In genomic region chr16:38090341-38091005, GRCm38 (mm10) we compare ENCODE assay signal across 8 mouse cellular contexts. TPM values are rescaled to one million over a fixed set of nuclear protein-coding genes. Genes with fewer than 3 reads are reported as not detected.
DNase-seq lines count a peak whose midpoint lies in the region; ATAC-seq and TF ChIP-seq lines count a peak whose summit lies in the region.

No protein-coding gene starts in this region.

- no peak for ATAC-seq in kidney, embryonic 14.5 days (ENCODE audit: low FRiP score, low TSS enrichment)
- no peak for ATAC-seq in forebrain, embryonic 14.5 days
- no peak for ATAC-seq in erythroid progenitor cell, adult 5-6 weeks (replicated peaks; ENCODE audit: low FRiP score, poor library complexity, severe bottlenecking)

- TF ChIP-seq CTCF in olfactory bulb, adult 2 months (IDR thresholded peaks at IDR 0.05; ENCODE audit: insufficient read depth, low read depth, low read length): no peak

- no peaks in the 10 kb centered on the region for H3K27me3 ChIP-seq in kidney, embryonic 14.5 days (ENCODE audit: control insufficient read depth, insufficient read depth, low read length)
- H3K27me3 ChIP-seq in forebrain, embryonic 14.5 days (replicated peaks; ENCODE audit: control insufficient read depth, insufficient read depth, low read length): no peaks in the 10 kb centered on the region

- DNase-seq in kidney, adult 8-10 months: no peak
- peak; percentile 10 for DNase-seq in R1 (ENCODE audit: low read depth, low spot score)
- peak; percentile 33 for DNase-seq in forebrain, embryonic 14.5 days (ENCODE audit: low spot score)
- peak; percentile 30 for DNase-seq in liver
- no peak for DNase-seq in right cerebral cortex, adult 18-20 months

- no peak for TF ChIP-seq POLR2A in olfactory bulb, adult 2 months (IDR thresholded peaks at IDR 0.05; ENCODE audit: insufficient read depth, low read depth, low read length)

- H3K27ac ChIP-seq in kidney, embryonic 14.5 days (ENCODE audit: low read depth, low read length): peak overlapping the region; percentile 37; the same call in 1 of the 2 replicates
- H3K27ac ChIP-seq in forebrain, embryonic 14.5 days (ENCODE audit: low read depth, low read length): peak overlapping the region; percentile 100
- H3K27ac ChIP-seq in olfactory bulb, adult 2 months (ENCODE audit: insufficient read depth, low read depth, low read length): 0 out of 2 replicates have a peak overlapping the region, but pooled peaks have one; percentile 60

- H3K4me3 ChIP-seq in kidney, embryonic 14.5 days (ENCODE audit: low read length): peak overlapping the region; percentile 87
- peak overlapping the region; percentile 98 for H3K4me3 ChIP-seq in forebrain, embryonic 14.5 days (ENCODE audit: low read depth, low read length)
- H3K4me3 ChIP-seq in olfactory bulb, adult 2 months (ENCODE audit: insufficient read depth, low read depth, low read length): peak overlapping the region; percentile 97

- H3K36me3 ChIP-seq in kidney, embryonic 14.5 days (ENCODE audit: control insufficient read depth, insufficient read depth, low read length): peaks cover 2% of the 10 kb centered on the region; the same call in 1 of the 2 replicates
- no peaks in the 10 kb centered on the region for H3K36me3 ChIP-seq in forebrain, embryonic 14.5 days (ENCODE audit: control insufficient read depth, insufficient read depth, low read length)

- peak overlapping the region; percentile 85 for H3K4me2 ChIP-seq in kidney, embryonic 14.5 days (replicated peaks; ENCODE audit: low read depth, low read length)
- H3K4me2 ChIP-seq in forebrain, embryonic 14.5 days (ENCODE audit: low read length): peak overlapping the region; percentile 94

- no peaks in the 10 kb centered on the region for H3K9me3 ChIP-seq in kidney, embryonic 14.5 days (ENCODE audit: control insufficient read depth, low read length)
- no peaks in the 10 kb centered on the region for H3K9me3 ChIP-seq in forebrain, embryonic 14.5 days (replicated peaks; ENCODE audit: control insufficient read depth, low read length)

- H3K9ac ChIP-seq in kidney, embryonic 14.5 days (ENCODE audit: low read depth, low read length): peak overlapping the region; percentile 91
- peak overlapping the region; percentile 99 for H3K9ac ChIP-seq in forebrain, embryonic 14.5 days (ENCODE audit: low read length)

- WGBS in kidney, embryonic 14.5 days: 1% methylated on average over 17 of the region's 17 CpGs
- WGBS in forebrain, embryonic 14.5 days: under 1% methylated on average over 17 of the region's 17 CpGs
- WGBS in olfactory bulb, adult 2 months: under 1% methylated on average over 17 of the region's 17 CpGs

- peaks cover 18% of the 10 kb centered on the region; the same call in 1 of the 2 replicates for H3K4me1 ChIP-seq in kidney, embryonic 14.5 days (ENCODE audit: control insufficient read depth, insufficient read depth, low read length)
- H3K4me1 ChIP-seq in forebrain, embryonic 14.5 days (ENCODE audit: control insufficient read depth, insufficient read depth, low read length): peaks cover 29% of the 10 kb centered on the region
- H3K4me1 ChIP-seq in olfactory bulb, adult 2 months (ENCODE audit: control insufficient read depth, insufficient read depth, low read length): 0 out of 2 replicates have a peak, but pooled peaks cover 1% of the 10 kb centered on the region

RNA-seq across cellular contexts. Expression of gene Gsk3b, which starts 1.7 kb away (rescaled TPM):
- polyA plus RNA-seq in kidney, embryonic 14.5 days (2014; fragmentation: Nextera tagmentation; extraction: Ambion mirVana): 82.6 and 86.2 TPM in 2 replicates
- 130 and 156 TPM in 2 replicates for polyA plus RNA-seq in forebrain, embryonic 14.5 days (2014; fragmentation: Nextera tagmentation; extraction: Ambion mirVana)
- polyA plus RNA-seq in olfactory bulb, adult 2 months (2012; ENCODE audit: insufficient read depth, insufficient read length, low replicate concordance, missing spikeins): 55.0 and 135 TPM in 2 replicates
- total RNA-seq in erythroid progenitor cell, adult 5-6 weeks (2015; ENCODE audit: low replicate concordance): 55.3 and 62.7 TPM in 2 replicates
- 55.7 and 62.5 TPM in 2 replicates for total RNA-seq in erythroid progenitor cell, adult 5-6 weeks (2017; ENCODE audit: low replicate concordance)

Comparison
In these comparisons a context has a peak if more than half of its experiments do, and no peak if none do; other contexts are left out.
1. H3K27ac ChIP-seq: peak in every context shown above with its lines; median percentile 100 in forebrain, embryonic 14.5 days; 60 in olfactory bulb, adult 2 months; 37 in kidney, embryonic 14.5 days.
2. DNase-seq: peak in R1 (single experiment), forebrain, embryonic 14.5 days (single experiment) and liver (single experiment); none in kidney, adult 8-10 months (0 of 2) and right cerebral cortex, adult 18-20 months (single experiment).
3. Peak in every context shown above with its lines, with median percentiles within 50 percentile points of each other: H3K4me3 ChIP-seq.